Mouse (Mus musculus) hindbrain, postnatal 0 days (tissue): ENCODE measurements around the gene Fdxacb1. TPM values are rescaled to one million over a fixed set of nuclear protein-coding genes. Genes with fewer than 3 reads are reported as not detected.

Source experiments
- ATAC-seq: fragments of 200-750 bp; cut with Nextera tagmentation; 2 replicates; pipeline ENCODE4 v1.8.0; 2017; ENCODE audit warnings: mild to moderate bottlenecking, moderate TSS enrichment, moderate library complexity
- DNase-seq: peaks from one replicate; pipeline ENCODE4 v3.0.0-alpha.2; 2015; ENCODE audit warnings: low spot score
- H3K27ac ChIP-seq: fragments of 300-500 bp; sonication (generic); 2 replicates; pipeline ENCODE4 v1.5.1; 2014; ENCODE audit warnings: mild to moderate bottlenecking
- H3K27me3 ChIP-seq: fragments of 300-500 bp; sonication (generic); 2 replicates; pipeline ENCODE4 v1.6.1; 2014; ENCODE audit warnings: low read length, mixed read lengths; ENCODE audit not compliant: insufficient read depth
- H3K36me3 ChIP-seq: fragments of 300-500 bp; sonication (generic); 2 replicates; pipeline ENCODE4 v1.6.1; 2014; ENCODE audit warnings: low read length, mixed read lengths; ENCODE audit not compliant: insufficient read depth
- H3K4me1 ChIP-seq: fragments of 300-500 bp; sonication (generic); 2 replicates; pipeline ENCODE4 v1.6.1; 2014; ENCODE audit warnings: antibody characterized with exemption, low read length, mixed read lengths; ENCODE audit not compliant: insufficient read depth
- H3K4me2 ChIP-seq: fragments of 300-500 bp; sonication (generic); 2 replicates; pipeline ENCODE4 v1.6.1; 2014; ENCODE audit warnings: low read depth, mild to moderate bottlenecking, low read length, moderate library complexity, mixed read lengths
- H3K4me3 ChIP-seq: fragments of 300-500 bp; sonication (generic); 2 replicates; pipeline ENCODE4 v1.5.1; 2014; ENCODE audit warnings: low read length
- H3K9ac ChIP-seq: fragments of 300-500 bp; sonication (generic); replicated peaks from 2 replicates; pipeline ENCODE4 v1.6.1; 2014; ENCODE audit warnings: mild to moderate bottlenecking, low read length, moderate library complexity, mixed read lengths
- H3K9me3 ChIP-seq: fragments of 300-500 bp; sonication (generic); 2 replicates; pipeline ENCODE4 v1.6.1; 2016; ENCODE audit warnings: low read length, mixed read lengths
- CTCF ChIP-seq: IDR thresholded peaks from 2 replicates; pipeline ENCODE4 v1.5.1; 2016; ENCODE audit warnings: antibody characterized with exemption, control low read depth, low read depth
- WGBS: fragments of 180-500 bp; shearing (Covaris S2); extraction: QIAGEN DNeasy Blood & Tissue Kit; methylation state at CpG from one replicate; pipeline ENCODE4 v1.1.7; 2014; 5-methylcytosine and 5-hydroxymethylcytosine counted together
- polyA plus RNA-seq: library from polyadenylated mRNA; unstranded; fragments of >200 nt; fragmentation: Nextera tagmentation; extraction: Ambion mirVana; gene quantifications from 2 replicates; pipeline ENCODE4 v1.2.1, GENCODE M21; 2015
- total RNA-seq: library from RNA; depleted of rRNA; stranded (reverse); fragments of >200 nt; gene quantifications from 2 replicates; pipeline ENCODE4 v1.2.3, GENCODE M21; 2014; rRNA removed

The Fdxacb1 gene
- total and polyA plus RNA-seq, 2 experiments from 2014 or later = 8.9 to 12.0 TPM

- H3K27ac ChIP-seq = no peak overlapping the region
- no peak overlapping the region for H3K4me3 ChIP-seq
- DNase-seq (no peak), ATAC-seq (no peak)
- H3K36me3 ChIP-seq = peaks cover 34% of the 10 kb centered on the region
- TF ChIP-seq CTCF = no peak
- H3K9ac ChIP-seq = no peak overlapping the region
- H3K4me2 ChIP-seq = no peak overlapping the region
- H3K9me3 ChIP-seq = no peaks in the 10 kb centered on the region
- no peaks in the 10 kb centered on the region for H3K4me1 ChIP-seq
- 97% methylated on average over 5 of the region's 5 CpGs for WGBS
- no peaks in the 10 kb centered on the region for H3K27me3 ChIP-seq
These were observed 54.2 kb downstream of the Fdxacb1 start for GRCm38 (mm10) chr9:50822216-50822615.

Other genes starting within 250 kb of the Fdxacb1 start
- 65.7 and 86.8 TPM in 2 replicates for gene Pts, start 239.5 kb upstream of the Fdxacb1 start, total RNA-seq
- 114 and 115 TPM in 2 replicates for gene Pts, start 239.5 kb upstream of the Fdxacb1 start, polyA plus RNA-seq
- gene Il18, start 213.4 kb upstream of the Fdxacb1 start, total RNA-seq = 17.2 and 21.7 TPM in 2 replicates
- gene Il18, start 213.4 kb upstream of the Fdxacb1 start, polyA plus RNA-seq = 38.0 and 39.5 TPM in 2 replicates
- gene Bco2, start 213.1 kb upstream of the Fdxacb1 start, total RNA-seq = 0.21 and 0.72 TPM in 2 replicates
- gene Bco2, start 213.1 kb upstream of the Fdxacb1 start, polyA plus RNA-seq = 0.48 and 0.64 TPM in 2 replicates
- gene Tex12, start 206.9 kb upstream of the Fdxacb1 start, total RNA-seq = not detected in 2 replicates
- gene Tex12, start 206.9 kb upstream of the Fdxacb1 start, polyA plus RNA-seq = 0.21 and 0.34 TPM in 2 replicates
- 217 and 251 TPM in 2 replicates for gene Sdhd, start 164.4 kb upstream of the Fdxacb1 start, total RNA-seq
- gene Sdhd, start 164.4 kb upstream of the Fdxacb1 start, polyA plus RNA-seq = 355 and 363 TPM in 2 replicates
- gene Timm8b, start 164.3 kb upstream of the Fdxacb1 start, total RNA-seq = 131 and 165 TPM in 2 replicates
- 442 and 445 TPM in 2 replicates for gene Timm8b, start 164.3 kb upstream of the Fdxacb1 start, polyA plus RNA-seq
- gene Pih1d2, start 150.9 kb upstream of the Fdxacb1 start, total RNA-seq = 1.2 and 2.6 TPM in 2 replicates
- 5.5 and 7.7 TPM in 2 replicates for gene Pih1d2, start 150.9 kb upstream of the Fdxacb1 start, polyA plus RNA-seq
- gene Nkapd1, start 150.8 kb upstream of the Fdxacb1 start, total RNA-seq = 10.7 and 15.0 TPM in 2 replicates
- 20.2 and 21.2 TPM in 2 replicates for gene Nkapd1, start 150.8 kb upstream of the Fdxacb1 start, polyA plus RNA-seq
- gene Dlat, start 108.5 kb upstream of the Fdxacb1 start, total RNA-seq = 72.2 and 77.4 TPM in 2 replicates
- 65.1 and 69.2 TPM in 2 replicates for gene Dlat, start 108.5 kb upstream of the Fdxacb1 start, polyA plus RNA-seq
- gene Dixdc1, start 28.7 kb upstream of the Fdxacb1 start, total RNA-seq = 40.3 and 50.7 TPM in 2 replicates
- 24.4 and 26.0 TPM in 2 replicates for gene Dixdc1, start 28.7 kb upstream of the Fdxacb1 start, polyA plus RNA-seq
- 0.79 and 2.4 TPM in 2 replicates for gene 2310030G06Rik, start 21.7 kb upstream of the Fdxacb1 start, total RNA-seq
- gene 2310030G06Rik, start 21.7 kb upstream of the Fdxacb1 start, polyA plus RNA-seq = 2.7 and 3.0 TPM in 2 replicates
- gene Cryab, start 16.9 kb upstream of the Fdxacb1 start, total RNA-seq = 8.7 and 9.1 TPM in 2 replicates
- gene Cryab, start 16.9 kb upstream of the Fdxacb1 start, polyA plus RNA-seq = 31.2 and 31.4 TPM in 2 replicates
- 5.4 TPM in 1 of 2 replicates, not detected in the other for gene Hspb2, start 15.9 kb upstream of the Fdxacb1 start, total RNA-seq
- gene Hspb2, start 15.9 kb upstream of the Fdxacb1 start, polyA plus RNA-seq = 2.2 and 2.9 TPM in 2 replicates
- gene Alg9, start 6.8 kb downstream of the Fdxacb1 start, total RNA-seq = 92.7 and 94.0 TPM in 2 replicates
- gene Alg9, start 6.8 kb downstream of the Fdxacb1 start, polyA plus RNA-seq = 46.4 and 49.9 TPM in 2 replicates
- 39.1 and 42.3 TPM in 2 replicates for gene 1110032A03Rik, start 7.3 kb downstream of the Fdxacb1 start, total RNA-seq
- 66.2 and 75.0 TPM in 2 replicates for gene 1110032A03Rik, start 7.3 kb downstream of the Fdxacb1 start, polyA plus RNA-seq
- 18.8 and 23.5 TPM in 2 replicates for gene Ppp2r1b, start 77.1 kb downstream of the Fdxacb1 start, total RNA-seq
- 31.4 and 32.8 TPM in 2 replicates for gene Ppp2r1b, start 77.1 kb downstream of the Fdxacb1 start, polyA plus RNA-seq
- gene Sik2, start 240.8 kb downstream of the Fdxacb1 start, total RNA-seq = 24.4 and 26.1 TPM in 2 replicates
- 11.7 and 13.0 TPM in 2 replicates for gene Sik2, start 240.8 kb downstream of the Fdxacb1 start, polyA plus RNA-seq